Mouse (Mus musculus) cerebellum, adult 11 months (tissue): ENCODE results near the gene Snx27.
A peak's percentile ranks its signal among the peaks of the same experiment; 100 is the strongest.

Experiments
- DNase-seq: peaks from one replicate; pipeline ENCODE4 v3.0.0; 2022

Gene Snx27

GRCm38 (mm10) chr3:94565557-94565956 lies 17.0 kb downstream of the Snx27 start:
- no peak for DNase-seq

- no peak for DNase-seq
Observed at GRCm38 (mm10) chr3:94565127-94565526, 17.4 kb downstream of the Snx27 start.

GRCm38 (mm10) chr3:94564356-94565010 lies 18.0 kb downstream of the Snx27 start:
- DNase-seq: no peak

- no peak for DNase-seq
Observed at GRCm38 (mm10) chr3:94563163-94563562, 19.4 kb downstream of the Snx27 start.

GRCm38 (mm10) chr3:94559931-94560429 lies 22.5 kb downstream of the Snx27 start:
- no peak for DNase-seq

DNA sequence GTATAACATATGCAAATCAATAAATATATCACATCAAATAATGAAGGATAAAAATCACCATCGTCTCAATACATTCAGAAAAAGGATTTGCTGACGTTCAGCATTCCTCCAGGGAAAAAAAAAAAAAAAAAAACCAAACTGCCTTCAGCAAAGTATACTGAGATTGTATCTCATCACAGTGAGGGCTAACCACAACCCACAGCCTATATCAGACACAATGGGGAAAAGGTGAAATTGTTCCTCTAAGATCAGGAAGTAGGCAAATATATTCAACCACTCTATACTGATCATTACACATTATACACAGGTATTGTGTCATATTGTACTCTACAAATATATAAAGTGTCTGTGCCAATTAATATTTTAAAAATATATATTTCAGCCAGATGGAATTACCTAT lies 33.5 kb downstream of the Snx27 start:
- DNase-seq: no peak

GRCm38 (mm10) chr3:94537187-94537586 lies 45.3 kb downstream of the Snx27 start:
- DNase-seq: no peak

DNA sequence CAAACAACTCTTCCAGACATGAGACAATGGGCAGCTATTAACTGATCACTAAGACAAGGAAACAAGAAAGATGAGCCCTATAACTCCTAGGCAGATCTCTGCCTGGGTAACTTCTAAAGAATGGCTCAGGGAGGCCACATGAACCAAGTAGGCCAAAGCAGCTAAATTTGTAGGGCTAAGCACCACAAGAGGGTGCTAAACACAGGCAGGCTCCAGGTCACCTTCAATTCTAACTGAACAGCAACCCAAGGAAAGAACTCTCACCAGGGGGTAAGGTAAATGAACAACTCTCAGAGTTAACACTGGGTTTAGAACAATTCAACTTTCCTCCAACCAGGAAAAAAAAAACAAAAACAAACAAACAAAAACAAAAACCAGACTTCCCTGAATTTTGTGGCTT lies 48.5 kb downstream of the Snx27 start:
- DNase-seq: peak; percentile 11

DNA sequence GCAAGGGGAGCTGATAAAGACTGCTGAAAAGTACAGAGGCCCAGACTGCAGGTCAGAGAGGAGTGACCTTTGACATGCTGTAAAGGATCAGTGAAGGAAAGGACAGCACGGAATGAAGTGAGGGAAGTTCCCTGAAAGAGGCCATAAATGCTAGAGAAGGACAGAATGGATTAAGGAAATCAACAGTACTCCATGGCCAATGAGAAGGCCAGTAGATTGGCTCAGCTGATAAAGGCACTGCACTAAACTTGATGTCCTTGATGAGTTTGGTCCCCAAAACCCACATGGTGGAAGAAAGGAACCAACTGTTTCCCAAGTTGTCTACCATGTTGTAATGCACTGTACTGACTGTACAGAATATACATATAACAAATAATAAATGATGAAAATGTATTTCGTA lies 55.8 kb downstream of the Snx27 start:
- DNase-seq: no peak

DNA sequence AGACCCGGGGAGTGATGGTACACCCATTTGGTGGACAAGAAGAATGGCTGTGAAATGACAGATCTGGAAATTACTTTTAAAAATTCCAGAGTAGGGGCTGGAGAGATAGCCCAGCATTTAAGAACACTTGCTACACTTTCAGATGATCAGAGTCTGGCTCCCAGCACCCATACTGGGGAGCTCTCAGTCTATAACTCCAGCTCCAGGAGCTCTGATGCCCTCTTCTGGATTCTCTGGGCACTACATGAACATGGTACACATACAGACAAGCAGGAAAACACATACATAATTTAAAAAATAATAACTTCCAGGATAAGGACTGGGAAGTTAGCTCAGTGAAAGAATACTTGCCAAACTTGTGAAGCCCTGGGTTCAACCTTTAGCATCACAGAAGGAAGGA lies 75.9 kb downstream of the Snx27 start:
- no peak for DNase-seq

GRCm38 (mm10) chr3:94502243-94502642 lies 80.3 kb downstream of the Snx27 start:
- peak; percentile 25 for DNase-seq

DNA sequence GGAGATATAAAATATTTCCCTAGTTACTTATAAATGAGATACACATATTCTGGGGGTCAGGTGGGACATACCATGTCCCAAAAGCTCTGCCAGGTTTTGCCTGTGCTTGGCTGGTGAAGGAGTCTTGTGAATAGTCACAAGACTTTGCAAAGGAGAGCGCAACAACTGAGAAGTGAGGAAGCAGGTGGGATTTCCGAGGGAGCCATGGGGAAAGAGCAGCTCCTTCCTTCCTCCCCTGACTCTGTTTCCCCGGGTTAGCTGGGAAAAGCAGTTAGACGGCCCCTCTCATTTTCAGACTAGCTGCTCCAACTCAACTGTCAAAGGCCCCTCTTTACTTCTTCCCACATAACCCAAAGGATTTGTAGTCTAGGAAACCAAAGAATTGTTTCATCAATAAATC lies 85.4 kb downstream of the Snx27 start:
- DNase-seq: no peak

- DNase-seq: no peak
Observed at GRCm38 (mm10) chr3:94487581-94487980, 94.9 kb downstream of the Snx27 start.

GRCm38 (mm10) chr3:94485922-94486321 lies 96.6 kb downstream of the Snx27 start:
- no peak for DNase-seq

DNA sequence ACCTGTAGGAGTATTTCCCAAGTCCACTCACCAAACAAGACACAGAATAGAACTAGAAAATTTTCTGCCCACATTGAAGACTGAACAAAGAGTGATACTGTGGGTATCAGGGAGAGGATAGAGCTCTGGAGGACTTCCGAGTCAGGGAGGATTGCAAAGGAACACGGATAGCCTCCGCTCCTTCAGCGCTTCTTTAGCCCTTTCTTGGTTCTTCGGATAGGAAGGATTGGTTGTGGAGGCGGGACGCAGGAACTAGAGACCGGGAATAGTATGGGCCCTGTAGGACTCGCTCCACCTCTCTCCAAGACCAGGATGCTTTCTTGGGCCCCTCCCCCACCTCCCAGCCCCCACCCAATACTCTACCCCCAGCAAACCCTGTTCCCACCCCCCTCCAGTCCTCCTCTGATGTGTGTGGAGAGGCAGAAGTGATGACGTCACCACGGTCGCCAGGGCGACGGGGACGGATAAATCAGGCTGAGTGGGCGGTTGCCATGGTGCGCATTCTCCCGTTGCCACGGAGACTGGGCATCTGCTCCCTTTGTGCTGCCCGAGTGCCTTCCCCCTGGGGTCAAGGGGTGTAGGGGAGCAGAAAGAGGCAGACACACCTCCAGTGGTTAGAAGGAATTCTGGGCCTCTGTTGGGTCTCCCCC lies 98.6 kb downstream of the Snx27 start:
- DNase-seq: peak; percentile 64

DNA sequence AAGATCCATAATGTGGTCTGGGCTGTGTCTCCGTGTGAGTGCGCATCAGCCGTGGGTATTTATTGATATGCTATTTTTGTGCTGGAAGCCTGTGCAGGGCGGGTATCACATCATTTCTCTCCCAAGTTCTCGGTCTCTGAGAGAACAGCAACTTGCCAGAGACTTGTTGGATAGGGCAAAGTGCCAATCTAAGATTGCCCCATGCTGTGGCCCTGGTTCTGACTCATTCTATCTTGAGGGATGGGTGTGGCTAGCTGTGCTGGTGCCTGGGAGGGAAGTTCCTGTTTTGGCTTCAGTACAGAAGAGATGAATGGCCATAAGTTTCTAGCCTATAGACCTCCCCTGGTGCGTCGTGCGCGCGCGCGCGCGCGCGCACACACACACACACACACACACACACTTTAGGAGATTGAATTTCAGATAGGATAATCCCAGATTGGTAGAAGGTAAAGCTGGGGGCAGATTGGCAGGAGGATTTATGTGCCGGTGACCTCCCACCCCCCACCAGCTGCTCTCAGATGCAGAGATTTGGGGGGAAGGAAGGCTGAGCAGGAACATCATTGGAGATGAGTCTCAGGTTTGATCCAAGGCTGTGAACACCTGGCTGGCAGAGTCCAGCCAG lies 99.6 kb downstream of the Snx27 start:
- no peak for DNase-seq

DNA sequence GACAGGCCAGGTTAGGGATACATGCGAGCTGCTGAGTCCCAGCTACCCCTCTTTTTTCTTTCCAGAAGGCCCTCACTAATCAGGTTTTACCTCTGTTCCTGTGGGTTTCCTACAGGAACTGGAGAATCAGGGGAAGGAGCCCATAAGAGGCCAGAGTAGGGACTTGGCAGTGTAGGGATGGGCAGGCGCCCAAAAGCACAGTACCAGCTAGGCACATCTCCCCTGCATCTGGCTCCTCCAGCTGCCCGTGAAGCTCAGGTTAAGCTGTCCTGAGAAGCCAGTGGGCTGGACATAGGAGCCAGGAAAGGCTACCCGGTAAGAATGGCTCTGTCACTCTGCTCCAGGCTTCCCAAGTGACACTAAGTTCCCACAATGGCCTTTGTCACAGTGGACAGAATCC lies 101.1 kb downstream of the Snx27 start:
- DNase-seq: no peak

- no peak for DNase-seq
Observed at GRCm38 (mm10) chr3:94480291-94480884, 102.1 kb downstream of the Snx27 start, which contains the start of gene Riiad1. Gene Riiad1 (minus strand): TSS chr3:94480341.

GRCm38 (mm10) chr3:94479564-94479963 lies 103.0 kb downstream of the Snx27 start:
- DNase-seq: no peak

- no peak for DNase-seq
Observed at GRCm38 (mm10) chr3:94478591-94479169, 103.8 kb downstream of the Snx27 start.

DNA sequence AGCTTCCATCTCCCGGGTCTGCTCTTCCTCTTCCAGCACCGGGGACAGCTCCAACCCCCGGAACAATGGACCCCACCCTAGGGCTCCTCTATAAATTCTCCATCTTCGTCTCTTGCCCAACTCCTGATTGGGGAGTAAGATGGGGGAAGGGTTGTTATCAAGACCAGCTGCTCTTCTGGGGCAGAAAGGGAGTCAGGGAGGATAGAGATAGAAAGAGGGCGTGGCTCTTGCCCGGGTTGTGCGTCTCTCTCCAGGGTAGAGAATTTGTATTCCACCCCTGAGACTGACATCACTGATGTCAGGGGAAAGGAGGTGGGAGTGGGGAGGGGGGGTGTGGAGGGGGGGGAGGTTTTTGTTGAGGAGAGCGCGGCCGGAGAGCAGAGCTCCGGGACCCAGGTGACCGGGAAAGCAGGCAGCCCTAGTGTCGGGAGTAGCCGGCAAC lies 104.5 kb downstream of the Snx27 start, which contains the start of gene Celf3:
TSS of gene Celf3 (plus strand) at position 315 of the 442 bp plus-strand sequence.
- DNase-seq: peak; percentile 70

DNA sequence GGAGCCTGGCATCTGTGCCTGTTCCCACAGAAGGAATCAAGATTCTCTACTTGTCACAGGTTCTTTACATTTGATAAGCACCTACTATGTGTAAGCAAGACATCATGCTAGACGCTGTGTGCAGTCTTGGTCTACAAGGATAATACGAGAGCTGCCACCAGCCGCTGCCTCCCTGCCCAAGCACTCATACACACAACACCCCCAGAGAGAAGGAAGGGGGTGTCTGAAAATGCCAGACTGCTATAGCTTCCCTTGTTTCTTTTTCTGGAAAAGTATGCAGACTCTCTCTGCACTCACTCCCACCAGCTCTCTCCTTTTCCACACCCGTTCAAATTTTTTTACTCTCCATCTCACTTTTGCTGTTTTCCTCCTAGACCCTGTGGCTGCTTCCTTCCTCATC lies 105.1 kb downstream of the Snx27 start:
- no peak for DNase-seq
